Mouse (Mus musculus): ENCODE measurements at regions not wholly inside any gene's neighbourhood (a gene's known extent, or its start where the extent isn't known, plus 50 kb on each side); places are given as distances from the start of the nearest gene placed in this dataset.

DNA sequence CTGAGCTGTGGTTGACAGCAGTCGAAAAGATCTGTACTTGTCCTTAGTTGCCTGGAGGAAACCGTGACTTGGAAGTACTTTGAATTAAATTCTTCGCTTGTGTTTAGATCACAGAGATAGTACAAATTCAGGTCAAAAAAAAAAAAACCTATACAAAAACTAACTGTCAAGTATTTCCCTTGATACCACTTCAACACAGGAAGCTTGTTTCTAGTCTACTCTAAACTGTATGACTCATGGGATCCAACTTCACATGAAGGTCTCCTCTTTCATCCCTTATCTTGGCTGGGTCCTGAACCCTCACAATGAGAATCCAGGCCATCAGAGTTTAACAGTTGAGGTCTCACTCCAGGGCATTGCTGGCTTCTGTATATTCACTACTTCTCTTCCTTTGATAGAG is 54.8 kb downstream of the Tmem30b start:
- H3K4me3 ChIP-seq (ENCODE audit: control insufficient read depth in 1 of 2, insufficient read depth in 1 of 2, low read depth in 2 of 2, low read length in 2 of 2) = no peak overlapping the region
- no peak overlapping the region for H3K27ac ChIP-seq (ENCODE audit: control insufficient read depth, low read depth, low read length)
- H3K36me3 ChIP-seq (ENCODE audit: control insufficient read depth in 1 of 2, insufficient read depth in 2 of 2, low read length in 2 of 2) = no peaks in the 10 kb centered on the region
- TF ChIP-seq KAT2A (conservative IDR thresholded peaks at IDR 0.05; ENCODE audit: low read depth, low read length) = no peak
- no peak for TF ChIP-seq UBTF (IDR thresholded peaks at IDR 0.05; ENCODE audit: borderline replicate concordance, insufficient read depth, low read depth, low read length)
- H3K79me2 ChIP-seq (ENCODE audit: control insufficient read depth, insufficient read depth, low read length, poor library complexity) = no peaks in the 10 kb centered on the region
- H3K9me3 ChIP-seq (replicated peaks; ENCODE audit: insufficient read depth, low read length) = no peaks in the 10 kb centered on the region
- no peaks in the 10 kb centered on the region for H3K4me1 ChIP-seq (ENCODE audit: control insufficient read depth in 1 of 2, insufficient read depth in 2 of 2, low read length in 2 of 2)
- H3K9ac ChIP-seq (ENCODE audit: control insufficient read depth, low read depth, low read length, poor library complexity, severe bottlenecking) = no peak overlapping the region
- no peaks in the 10 kb centered on the region; a peak in 1 of 4 replicates for H3K27me3 ChIP-seq (ENCODE audit: control insufficient read depth in 1 of 2, insufficient read depth in 2 of 2, low read length in 2 of 2)
- DNase-seq (ENCODE audit: low read depth, low spot score) = no peak

- Histone ChIP-seq H3K27me3 (ENCODE audit: control insufficient read depth in 1 of 2, insufficient read depth in 2 of 2, low read length in 2 of 2) (no peaks in the 10 kb centered on the region), H3K79me2 (ENCODE audit: control insufficient read depth, insufficient read depth, low read length, poor library complexity) (no peaks in the 10 kb centered on the region), H3K9me3 (replicated peaks; ENCODE audit: insufficient read depth, low read length) (no peaks in the 10 kb centered on the region), H3K4me1 (ENCODE audit: control insufficient read depth in 1 of 2, insufficient read depth in 2 of 2, low read length in 2 of 2) (no peaks in the 10 kb centered on the region), H3K27ac (ENCODE audit: control insufficient read depth, low read depth, low read length) (no peak overlapping the region), H3K36me3 (ENCODE audit: control insufficient read depth in 1 of 2, insufficient read depth in 2 of 2, low read length in 2 of 2) (no peaks in the 10 kb centered on the region), H3K9ac (ENCODE audit: control insufficient read depth, low read depth, low read length, poor library complexity, severe bottlenecking) (no peak overlapping the region), H3K4me3 (ENCODE audit: control insufficient read depth in 1 of 2, insufficient read depth in 1 of 2, low read depth in 2 of 2, low read length in 2 of 2) (no peak overlapping the region)
- no peak for DNase-seq (ENCODE audit: low read depth, low spot score)
- no peak for TF ChIP-seq SMC3 (IDR thresholded peaks at IDR 0.05; ENCODE audit: low read depth, low read length)
- TF ChIP-seq NELFE (IDR thresholded peaks at IDR 0.05; ENCODE audit: low read depth, low read length) = no peak
- TF ChIP-seq BHLHE40 (IDR thresholded peaks at IDR 0.05; ENCODE audit: borderline replicate concordance, low read depth, low read length) = no peak
- no peak for TF ChIP-seq ELF1 (IDR thresholded peaks at IDR 0.05; ENCODE audit: low read depth, low read length)
- TF ChIP-seq CTCF (IDR thresholded peaks at IDR 0.05 in 2 of 3, conservative IDR thresholded peaks at IDR 0.05 in 1 of 3; ENCODE audit: control insufficient read depth in 1 of 3, insufficient read depth in 1 of 3, low read depth in 2 of 3, low read length in 3 of 3, poor library complexity in 1 of 3, severe bottlenecking in 1 of 3) = no peak
- no peak for TF ChIP-seq POLR2AphosphoS5 (IDR thresholded peaks at IDR 0.05; ENCODE audit: borderline replicate concordance, low read depth, low read length)
- TF ChIP-seq POLR2AphosphoS2 (IDR thresholded peaks at IDR 0.05; ENCODE audit: low read length) = no peak
- TF ChIP-seq ETS1 (IDR thresholded peaks at IDR 0.05; ENCODE audit: low read depth, low read length) = no peak
- TF ChIP-seq ZC3H11A (IDR thresholded peaks at IDR 0.05; ENCODE audit: low read depth, low read length) = no peak
- TF ChIP-seq CHD1 (IDR thresholded peaks at IDR 0.05; ENCODE audit: low read depth, low read length) = no peak
- TF ChIP-seq ZMIZ1 (IDR thresholded peaks at IDR 0.05; ENCODE audit: low read depth, low read length) = no peak
- TF ChIP-seq MEF2A (IDR thresholded peaks at IDR 0.05; ENCODE audit: extremely low read depth, insufficient replicate concordance, low read depth, low read length, poor library complexity, severe bottlenecking) = no peak
Measured at GRCm38 (mm10) chr12:73482858-73483257, 63.3 kb downstream of the Tmem30b start.

DNA sequence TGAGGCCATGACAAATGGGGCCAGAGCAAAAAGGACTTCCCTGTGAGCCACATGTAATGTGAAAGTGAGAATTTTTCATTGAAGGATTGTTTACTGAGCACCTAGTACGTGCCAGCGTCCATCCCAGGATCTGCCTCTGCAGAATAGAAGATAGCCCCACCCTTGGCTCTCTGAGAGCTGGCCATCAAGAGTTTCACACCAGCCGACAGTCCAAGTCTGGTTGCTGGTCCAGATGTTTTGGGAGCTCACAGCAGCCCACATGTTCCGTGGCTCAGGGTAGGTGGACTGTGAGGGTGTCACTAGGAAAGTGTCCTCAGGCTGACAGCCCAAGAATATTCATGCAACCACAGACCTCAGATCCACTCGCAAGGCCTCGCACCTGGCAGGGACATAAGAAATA is 63.9 kb downstream of the Tmem30b start:
- DNase-seq (ENCODE audit: low read depth, low spot score) = no peak
- H3K79me2 ChIP-seq (ENCODE audit: control insufficient read depth, insufficient read depth, low read length, poor library complexity) = no peaks in the 10 kb centered on the region
- H3K4me1 ChIP-seq (ENCODE audit: control insufficient read depth in 1 of 2, insufficient read depth in 2 of 2, low read length in 2 of 2) = no peaks in the 10 kb centered on the region
- no peak overlapping the region for H3K4me3 ChIP-seq (ENCODE audit: control insufficient read depth in 1 of 2, insufficient read depth in 1 of 2, low read depth in 2 of 2, low read length in 2 of 2)
- H3K36me3 ChIP-seq (ENCODE audit: control insufficient read depth in 1 of 2, insufficient read depth in 2 of 2, low read length in 2 of 2) = no peaks in the 10 kb centered on the region
- TF ChIP-seq GATA1 (IDR thresholded peaks at IDR 0.05; ENCODE audit: low read depth, low read length) = no peak
- TF ChIP-seq ELF1 (IDR thresholded peaks at IDR 0.05; ENCODE audit: low read depth, low read length) = no peak
- no peak for TF ChIP-seq UBTF (IDR thresholded peaks at IDR 0.05; ENCODE audit: borderline replicate concordance, insufficient read depth, low read depth, low read length)
- no peak for TF ChIP-seq ZMIZ1 (IDR thresholded peaks at IDR 0.05; ENCODE audit: low read depth, low read length)
- no peak for TF ChIP-seq USF1 (IDR thresholded peaks at IDR 0.05; ENCODE audit: low read depth, low read length)
- no peak for TF ChIP-seq JUND (IDR thresholded peaks at IDR 0.05; ENCODE audit: low read depth, low read length)
- no peak for TF ChIP-seq GABPA (IDR thresholded peaks at IDR 0.05; ENCODE audit: low read depth, low read length)
- no peak for TF ChIP-seq EP300 (IDR thresholded peaks at IDR 0.05; ENCODE audit: low read depth in 1 of 2, low read length in 2 of 2)
- TF ChIP-seq E2F4 (IDR thresholded peaks at IDR 0.05; ENCODE audit: borderline replicate concordance, low read depth, low read length) = no peak
- TF ChIP-seq CTCF (IDR thresholded peaks at IDR 0.05 in 2 of 3, conservative IDR thresholded peaks at IDR 0.05 in 1 of 3; ENCODE audit: control insufficient read depth in 1 of 3, insufficient read depth in 1 of 3, low read depth in 2 of 3, low read length in 3 of 3, poor library complexity in 1 of 3, severe bottlenecking in 1 of 3) = no peak
- no peak for TF ChIP-seq TBP (IDR thresholded peaks at IDR 0.05; ENCODE audit: low read depth, low read length)
- no peak for TF ChIP-seq NELFE (IDR thresholded peaks at IDR 0.05; ENCODE audit: low read depth, low read length)
- TF ChIP-seq ZC3H11A (IDR thresholded peaks at IDR 0.05; ENCODE audit: low read depth, low read length) = no peak
- TF ChIP-seq MXI1 (IDR thresholded peaks at IDR 0.05; ENCODE audit: low read depth, low read length) = no peak
- no peak for TF ChIP-seq KAT2A (conservative IDR thresholded peaks at IDR 0.05; ENCODE audit: low read depth, low read length)
- no peak for TF ChIP-seq POLR2AphosphoS2 (IDR thresholded peaks at IDR 0.05; ENCODE audit: low read length)
- no peak for TF ChIP-seq MAZ (IDR thresholded peaks at IDR 0.05; ENCODE audit: low read depth, low read length)
- TF ChIP-seq USF2 (IDR thresholded peaks at IDR 0.05; ENCODE audit: borderline replicate concordance in 1 of 2, insufficient read depth in 1 of 2, low read depth in 1 of 2, low read length in 2 of 2) = no peak
- TF ChIP-seq SMC3 (IDR thresholded peaks at IDR 0.05; ENCODE audit: low read depth, low read length) = no peak
- H3K9ac ChIP-seq (ENCODE audit: control insufficient read depth, low read depth, low read length, poor library complexity, severe bottlenecking) = no peak overlapping the region
- H3K9me3 ChIP-seq (replicated peaks; ENCODE audit: insufficient read depth, low read length) = no peaks in the 10 kb centered on the region
- H3K27ac ChIP-seq (ENCODE audit: control insufficient read depth, low read depth, low read length) = no peak overlapping the region
- H3K27me3 ChIP-seq (ENCODE audit: control insufficient read depth in 1 of 2, insufficient read depth in 2 of 2, low read length in 2 of 2) = no peaks in the 10 kb centered on the region

All from MEL (cell line).